Mouse (Mus musculus): Measurements from ENCODE around the gene Impg1. TPM values are rescaled to one million over a fixed set of nuclear protein-coding genes. Genes with fewer than 3 reads are reported as not detected.

Gene Impg1
- polyA plus RNA-seq, 1 experiment from 2014 or later, result not detected

DNA sequence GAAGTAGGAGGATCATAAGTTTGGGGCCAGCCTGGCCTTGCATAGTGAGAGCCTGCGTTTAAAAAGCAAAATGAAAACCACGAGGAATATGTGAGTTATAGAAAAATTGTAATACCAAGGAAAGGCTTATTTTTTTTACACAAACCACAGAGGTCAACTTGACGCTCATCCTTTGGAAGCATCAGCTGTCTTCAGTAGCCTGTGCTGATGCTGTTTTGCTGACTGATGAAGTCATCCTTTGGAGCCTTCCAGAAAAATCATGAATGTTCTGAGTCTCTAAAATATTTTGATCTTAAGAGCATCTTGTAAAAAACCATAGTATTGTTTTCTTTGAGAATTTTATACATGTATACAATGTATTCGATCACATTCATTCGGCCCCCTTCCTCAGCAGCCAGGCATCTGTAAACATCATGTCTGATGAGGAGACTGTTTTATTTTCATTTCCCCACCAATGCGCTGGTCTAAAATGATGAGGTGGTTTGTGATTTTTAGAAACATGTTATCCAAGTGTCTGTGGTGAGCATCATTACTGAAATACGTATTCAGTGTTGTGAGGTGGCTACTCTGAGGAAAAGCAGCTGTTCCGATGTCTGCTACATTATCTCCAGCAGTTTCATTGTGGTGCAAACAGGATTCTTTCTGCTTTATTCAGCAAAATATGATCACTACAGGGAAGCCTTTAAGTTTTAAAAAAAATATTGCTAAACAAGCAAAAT, 190.1 kb downstream of the Impg1 start:
- no peaks in the 10 kb centered on the region for H3K9me3 ChIP-seq
- no peak overlapping the region for H3K4me2 ChIP-seq
- H3K27ac ChIP-seq, result no peak overlapping the region
- H3K4me1 ChIP-seq, result no peaks in the 10 kb centered on the region
- 86% methylated on average over 8 of the region's 8 CpGs for WGBS
- no peaks in the 10 kb centered on the region for H3K36me3 ChIP-seq (replicated peaks)
- no peak overlapping the region for H3K4me3 ChIP-seq
- H3K9ac ChIP-seq, result no peak overlapping the region
- ATAC-seq (replicated peaks), result no peak
- no peaks in the 10 kb centered on the region for H3K27me3 ChIP-seq (replicated peaks)

DNA sequence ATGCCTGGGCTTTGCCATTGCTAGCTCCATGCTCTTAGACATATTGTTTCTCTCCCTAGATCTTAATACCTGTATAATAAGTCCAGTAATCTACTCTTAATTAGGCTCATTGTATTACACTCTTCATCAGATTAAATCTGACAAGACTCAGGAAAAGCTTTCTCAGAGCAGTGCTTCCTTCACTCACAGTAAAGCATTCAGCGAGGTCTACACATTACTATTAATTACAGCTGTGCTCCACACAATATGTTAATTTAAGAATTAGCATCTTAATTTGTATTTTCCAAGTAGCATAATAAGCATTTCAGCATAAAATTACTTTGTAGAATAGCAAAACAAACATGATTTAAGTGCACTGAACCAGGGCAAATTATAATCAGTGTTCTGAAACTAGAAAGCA, 192.3 kb downstream of the Impg1 start:
- Histone ChIP-seq H3K4me3 (no peak overlapping the region), H3K4me2 (no peak overlapping the region), H3K9ac (no peak overlapping the region), H3K27me3 (replicated peaks) (no peaks in the 10 kb centered on the region), H3K36me3 (replicated peaks) (no peaks in the 10 kb centered on the region), H3K4me1 (no peaks in the 10 kb centered on the region), H3K9me3 (no peaks in the 10 kb centered on the region), H3K27ac (no peak overlapping the region)
- WGBS, result 57% methylated on average over 1 of the region's 1 CpGs
- peak; percentile 37; the same call in 1 of the 2 replicates for ATAC-seq (replicated peaks)

DNA sequence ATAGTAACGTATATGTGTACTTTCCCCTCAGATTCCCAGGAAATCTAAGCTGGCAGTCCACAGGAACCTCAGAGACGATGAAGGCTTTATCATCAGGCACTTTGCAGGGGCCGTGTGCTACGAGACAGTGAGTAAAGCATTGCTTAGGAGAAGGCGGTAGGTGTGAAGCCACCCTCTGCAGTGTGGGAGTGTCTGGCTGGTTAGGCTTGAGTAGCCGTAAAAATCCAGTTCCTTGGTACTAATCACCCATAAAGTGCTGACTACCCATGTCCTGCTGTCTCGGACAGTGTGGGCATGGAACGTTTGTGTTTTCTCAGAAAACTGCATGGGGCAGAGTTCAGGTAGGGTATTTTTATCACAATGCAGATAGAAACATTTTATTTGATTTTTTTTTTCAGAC, 195.7 kb downstream of the Impg1 start:
- WGBS, result 75% methylated on average over 8 of the region's 8 CpGs
- no peaks in the 10 kb centered on the region for H3K36me3 ChIP-seq (replicated peaks)
- H3K27ac ChIP-seq, result no peak overlapping the region
- H3K4me1 ChIP-seq, result no peaks in the 10 kb centered on the region
- no peak overlapping the region for H3K4me3 ChIP-seq
- no peaks in the 10 kb centered on the region for H3K9me3 ChIP-seq
- H3K4me2 ChIP-seq, result no peak overlapping the region
- H3K27me3 ChIP-seq (replicated peaks), result no peaks in the 10 kb centered on the region
- H3K9ac ChIP-seq, result no peak overlapping the region
- ATAC-seq (replicated peaks), result no peak

DNA sequence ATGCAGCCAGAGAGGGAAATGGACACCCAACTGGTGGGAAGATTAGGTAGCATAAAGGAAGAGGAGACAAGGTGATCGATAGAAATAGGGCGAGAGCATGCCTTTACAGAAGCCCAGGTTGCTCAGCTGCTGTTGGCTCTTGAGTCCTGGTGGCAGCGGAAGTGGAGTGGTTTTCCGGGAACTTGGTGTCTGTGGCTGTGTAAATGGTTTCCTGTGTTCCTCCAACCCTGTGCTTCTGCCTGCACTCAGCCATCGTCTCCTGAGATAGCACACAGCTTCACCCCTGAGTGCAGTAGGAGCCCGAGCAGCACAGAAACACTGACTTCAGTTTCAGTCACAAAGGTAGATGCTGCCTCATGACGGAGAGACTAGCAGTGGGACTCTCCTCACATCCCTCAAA, 198.8 kb downstream of the Impg1 start:
- Histone ChIP-seq H3K9me3 (no peaks in the 10 kb centered on the region), H3K4me2 (no peak overlapping the region), H3K9ac (no peak overlapping the region), H3K4me3 (no peak overlapping the region), H3K27ac (no peak overlapping the region), H3K4me1 (no peaks in the 10 kb centered on the region), H3K27me3 (replicated peaks) (no peaks in the 10 kb centered on the region), H3K36me3 (replicated peaks) (no peaks in the 10 kb centered on the region)
- ATAC-seq (replicated peaks), result no peak
- 89% methylated on average over 7 of the region's 7 CpGs for WGBS

DNA sequence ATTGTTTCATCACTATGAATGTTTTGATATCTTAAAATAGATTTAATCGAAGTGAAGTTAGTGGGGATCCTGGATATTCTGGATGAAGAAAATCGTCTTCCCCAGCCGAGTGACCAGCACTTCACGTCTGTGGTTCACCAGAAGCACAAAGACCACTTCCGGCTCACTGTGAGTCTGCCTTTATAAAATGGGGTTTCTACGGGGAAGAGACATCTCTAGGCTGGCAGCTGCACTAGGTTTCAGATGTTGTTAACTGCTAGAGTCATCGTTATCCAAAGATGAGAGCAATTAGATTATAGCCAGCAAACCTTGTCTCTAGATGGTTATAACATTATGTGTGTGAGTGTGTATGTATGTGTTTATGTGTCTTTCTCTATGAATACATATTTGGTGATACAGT, 199.2 kb downstream of the Impg1 start:
- no peaks in the 10 kb centered on the region for H3K9me3 ChIP-seq
- no peak overlapping the region for H3K4me2 ChIP-seq
- no peaks in the 10 kb centered on the region for H3K4me1 ChIP-seq
- H3K36me3 ChIP-seq (replicated peaks), result no peaks in the 10 kb centered on the region
- no peak overlapping the region for H3K4me3 ChIP-seq
- no peaks in the 10 kb centered on the region for H3K27me3 ChIP-seq (replicated peaks)
- ATAC-seq (replicated peaks), result no peak
- 91% methylated on average over 7 of the region's 7 CpGs for WGBS
- no peak overlapping the region for H3K27ac ChIP-seq
- H3K9ac ChIP-seq, result no peak overlapping the region
